Mouse (Mus musculus): ENCODE measurements around the gene Clock. TPM values are rescaled to one million over a fixed set of nuclear protein-coding genes. Genes with fewer than 3 reads are reported as not detected.

Gene Clock
- total RNA-seq, 2 experiments from 2014 or later = 42.5 to 43.2 TPM

DNA sequence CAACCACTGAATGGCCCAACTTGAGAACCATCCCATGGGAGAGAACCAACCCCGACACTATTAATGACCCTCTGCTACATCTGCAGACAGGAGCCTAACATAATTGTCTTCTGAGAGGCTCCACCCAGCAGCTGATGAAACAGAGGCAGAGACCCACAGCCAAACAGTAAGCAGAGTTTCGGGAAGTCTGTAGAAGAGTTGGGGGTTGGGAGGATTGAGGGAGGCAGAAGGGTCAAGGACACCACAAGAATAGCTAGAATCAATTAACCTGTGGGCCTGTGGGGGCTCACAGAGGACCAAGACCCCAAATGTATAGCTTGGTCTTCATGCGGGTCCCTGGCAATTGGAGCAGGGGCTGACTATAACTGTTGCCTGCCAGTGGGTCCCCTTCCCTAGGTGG is 16.3 kb downstream of the Clock start:
- intact Hi-C loops (cut with DNase I) = no loop called here
- DNase-seq (ENCODE audit: extremely low spot score in 1 of 2, low spot score in 2 of 2) = no peak

DNA sequence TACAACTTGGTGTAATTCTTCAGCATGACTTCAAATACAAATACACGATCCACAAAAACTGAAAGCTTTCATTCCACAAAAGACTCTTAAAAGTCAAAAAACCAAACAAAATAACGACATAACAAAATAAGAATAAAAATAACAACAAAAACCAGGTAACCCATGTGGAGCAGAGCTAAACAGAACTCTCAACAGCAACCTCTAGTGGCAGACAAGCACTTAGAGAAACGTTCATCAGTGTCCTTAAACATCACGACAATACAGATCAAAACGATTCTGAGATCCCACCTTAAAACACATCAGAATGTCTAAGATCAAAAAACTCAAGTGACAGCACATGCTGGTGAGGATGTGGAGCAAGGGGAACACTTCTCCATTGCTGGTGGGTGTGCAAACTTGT is 17.5 kb downstream of the Clock start:
- intact Hi-C loops (cut with DNase I) = no loop called here
- DNase-seq (ENCODE audit: extremely low spot score in 1 of 2, low spot score in 2 of 2) = no peak

DNA sequence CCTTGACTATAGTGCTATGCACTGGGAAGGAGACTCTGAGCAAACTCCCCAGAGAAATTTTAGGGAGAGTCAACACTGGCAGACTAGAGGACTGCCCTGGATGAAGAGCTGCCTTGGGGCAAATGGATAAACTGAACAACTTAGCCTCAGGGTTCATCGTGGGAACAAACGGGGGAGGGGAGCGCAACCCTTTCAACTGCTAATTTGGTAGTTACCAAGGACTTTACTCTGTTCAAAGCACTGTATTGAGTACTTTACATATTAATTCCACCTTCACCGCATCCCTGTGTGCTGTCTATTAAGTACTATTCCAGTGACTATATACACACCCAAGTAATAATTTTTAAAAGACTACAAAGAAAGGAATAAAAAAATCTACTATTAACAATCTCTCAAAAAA is 18.9 kb downstream of the Clock start:
- no peak for DNase-seq (ENCODE audit: extremely low spot score in 1 of 2, low spot score in 2 of 2)
- intact Hi-C loops (cut with DNase I) = no loop called here

DNA sequence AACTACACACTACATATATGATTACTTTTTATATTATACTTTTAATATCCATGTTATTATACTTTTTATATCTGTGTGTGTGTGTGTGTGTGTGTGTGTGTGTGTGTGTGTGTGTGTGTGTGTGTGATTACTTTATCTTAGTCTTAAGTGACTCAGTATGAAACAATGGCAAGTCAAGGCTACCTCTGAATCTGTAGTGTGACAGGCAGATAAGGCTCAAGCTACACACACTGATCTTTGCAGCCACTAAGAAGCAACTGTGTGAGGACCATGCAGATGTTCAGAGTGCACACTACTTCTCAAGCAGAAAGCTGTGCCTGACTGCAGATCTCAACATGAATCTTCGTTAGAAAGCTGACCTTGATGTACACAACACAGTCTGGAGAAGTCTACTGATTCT is 20.7 kb downstream of the Clock start:
- DNase-seq (ENCODE audit: extremely low spot score in 1 of 2, low spot score in 2 of 2) = no peak
- intact Hi-C loops (cut with DNase I) = no loop called here

DNA sequence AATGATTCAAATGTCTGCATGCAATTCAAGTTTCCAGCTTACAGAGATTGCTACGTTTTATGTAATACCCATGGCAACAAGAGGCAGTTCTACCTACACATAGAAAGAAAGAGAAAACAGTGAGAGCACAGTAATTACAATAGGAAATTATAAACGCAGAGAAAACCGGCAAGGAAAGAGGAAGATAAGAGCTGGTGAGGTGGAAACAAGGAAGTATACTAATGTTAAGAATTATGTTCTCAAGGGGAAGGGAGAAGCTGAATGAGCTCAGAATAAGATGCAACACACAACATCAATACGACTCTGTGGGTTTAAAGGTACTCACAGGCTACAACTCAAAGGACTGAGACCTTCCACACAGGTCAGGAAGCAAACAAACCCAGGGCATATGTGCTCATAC is 29.6 kb downstream of the Clock start:
- no peak for DNase-seq (ENCODE audit: extremely low spot score in 1 of 2, low spot score in 2 of 2)
- intact Hi-C loops (cut with DNase I) = no loop called here

DNA sequence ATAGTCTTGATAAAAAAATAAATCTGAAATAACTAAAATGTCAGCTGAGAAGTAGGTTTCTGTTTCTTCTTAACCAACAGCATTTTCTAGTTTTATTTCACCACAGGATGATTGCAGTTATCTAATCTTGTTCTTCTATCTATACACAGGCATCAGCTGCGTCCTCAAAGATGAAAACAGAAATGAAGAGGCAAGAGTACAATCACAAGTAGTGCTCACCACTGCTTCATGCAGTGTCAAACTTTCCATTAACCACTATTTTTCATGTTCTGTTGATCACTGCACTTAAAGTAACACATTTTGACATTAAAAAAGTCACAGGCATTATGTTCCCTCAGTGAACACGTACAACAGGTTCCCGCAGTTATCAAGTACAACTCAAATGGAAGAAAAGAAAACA is 53.6 kb downstream of the Clock start:
- no peak for DNase-seq (ENCODE audit: extremely low spot score in 1 of 2, low spot score in 2 of 2)
- intact Hi-C loops (cut with DNase I) = no loop called here

DNA sequence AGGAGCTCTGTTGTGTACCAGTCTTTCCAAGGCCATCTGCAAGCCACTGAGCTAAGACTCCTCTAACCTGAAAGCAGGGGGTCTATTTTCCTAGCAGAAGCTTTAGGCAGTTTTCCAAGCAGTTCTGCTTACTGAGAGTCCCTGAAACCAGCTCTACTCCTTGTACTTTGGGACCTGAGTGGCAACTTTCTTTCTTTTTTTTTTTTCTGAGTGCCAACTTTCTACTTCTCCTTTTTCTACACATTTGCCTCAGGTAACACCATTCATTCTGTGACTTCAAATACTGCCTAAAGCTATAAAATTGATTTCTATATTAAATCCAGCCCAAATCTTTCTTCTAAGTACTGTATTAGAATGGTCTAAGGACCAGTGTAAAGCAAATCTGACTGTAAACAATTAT is 58.1 kb downstream of the Clock start:
- no peak for DNase-seq (ENCODE audit: extremely low spot score in 1 of 2, low spot score in 2 of 2)
- intact Hi-C loops (cut with DNase I) = loop anchor here (10.0 kb wide), 1 partner anchor 298 kb away; no protein-coding TSS in a partner anchor

DNA sequence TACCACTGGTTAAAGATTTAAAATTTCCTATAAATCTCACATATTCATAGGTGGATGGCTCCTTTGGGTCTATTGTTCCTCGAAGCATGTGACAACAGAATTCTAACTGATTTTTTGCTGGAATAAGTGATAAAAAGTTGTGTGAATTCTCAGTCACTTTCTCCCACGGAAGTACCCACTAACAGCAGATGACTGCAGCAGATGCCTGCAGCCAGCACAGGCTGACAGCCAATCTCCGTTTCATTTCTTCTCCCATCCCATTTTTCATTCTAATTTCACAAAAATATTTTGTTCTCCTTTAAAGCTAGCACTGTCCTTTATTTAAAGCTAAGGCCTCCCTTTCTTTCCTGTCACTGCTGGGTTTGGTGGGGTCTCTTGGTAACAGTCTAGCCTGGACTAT is 59.2 kb downstream of the Clock start:
- intact Hi-C loops (cut with DNase I) = loop anchor here (10.0 kb wide), 1 partner anchor 299 kb away; no protein-coding TSS in a partner anchor
- DNase-seq (ENCODE audit: extremely low spot score in 1 of 2, low spot score in 2 of 2) = peak in 1 of 2 experiments; percentile 11

DNA sequence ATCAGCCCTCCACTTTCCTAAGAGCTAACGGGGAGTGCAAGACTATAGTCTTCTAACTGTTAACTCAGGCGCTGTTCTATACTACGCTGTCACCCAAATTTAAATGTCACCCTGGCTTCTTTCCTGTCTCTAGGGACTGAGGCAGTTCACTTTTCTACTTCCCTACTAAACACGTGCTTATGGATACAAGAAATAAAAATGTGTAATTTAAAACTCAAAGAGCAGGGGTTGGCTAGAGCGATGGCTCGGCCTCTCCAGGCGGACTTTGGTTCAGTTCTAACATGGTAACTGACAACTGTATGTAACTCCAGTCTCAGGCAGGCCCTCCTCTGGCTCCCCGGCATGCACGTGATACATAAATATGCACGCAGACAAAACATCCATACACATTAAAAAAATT is 60.2 kb downstream of the Clock start:
- intact Hi-C loops (cut with DNase I) = loop anchor here (10.0 kb wide), 1 partner anchor 300 kb away; no protein-coding TSS in a partner anchor
- no peak for DNase-seq (ENCODE audit: extremely low spot score in 1 of 2, low spot score in 2 of 2)

DNA sequence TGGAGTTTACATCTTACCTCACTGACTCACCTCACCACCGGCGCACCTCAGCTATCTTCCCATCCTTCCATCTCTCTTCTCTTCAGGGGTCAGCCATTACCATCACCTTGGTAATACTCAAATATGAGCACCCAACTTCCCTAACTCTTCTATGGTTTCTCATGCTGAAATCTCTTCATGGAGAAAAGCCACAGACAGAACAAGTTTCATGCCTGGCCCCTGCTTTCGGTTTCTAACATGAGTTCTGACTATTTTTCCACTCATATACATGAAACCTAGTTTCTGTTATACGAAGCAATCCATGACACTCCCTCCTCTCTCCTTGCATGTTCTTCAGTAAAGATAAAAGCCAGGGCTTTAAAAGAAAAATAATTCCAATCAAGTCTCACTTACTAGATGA is 60.7 kb downstream of the Clock start:
- intact Hi-C loops (cut with DNase I) = loop anchor here (10.0 kb wide), 1 partner anchor 301 kb away; no protein-coding TSS in a partner anchor
- no peak for DNase-seq (ENCODE audit: extremely low spot score in 1 of 2, low spot score in 2 of 2)

DNA sequence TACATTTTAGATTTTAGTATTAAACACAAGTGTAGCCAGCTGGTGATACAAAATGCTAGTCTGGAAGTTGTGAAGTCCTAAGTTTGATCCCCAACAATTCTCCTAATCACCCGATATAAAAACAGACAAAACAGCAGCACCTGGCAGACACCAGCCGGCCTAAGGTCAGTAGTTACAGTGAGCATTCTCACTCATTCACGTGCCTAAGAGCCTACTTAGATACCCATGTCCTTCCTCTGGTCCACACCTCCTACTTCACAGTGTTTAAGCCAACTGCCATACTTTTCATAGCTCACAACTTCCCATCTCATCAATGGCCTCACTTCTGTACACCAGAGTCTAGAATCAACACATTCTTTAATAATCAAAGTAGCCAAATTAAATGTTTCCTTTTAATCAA is 61.3 kb downstream of the Clock start:
- DNase-seq (ENCODE audit: extremely low spot score in 1 of 2, low spot score in 2 of 2) = no peak
- intact Hi-C loops (cut with DNase I) = loop anchor here (10.0 kb wide), 1 partner anchor 302 kb away; no protein-coding TSS in a partner anchor

DNA sequence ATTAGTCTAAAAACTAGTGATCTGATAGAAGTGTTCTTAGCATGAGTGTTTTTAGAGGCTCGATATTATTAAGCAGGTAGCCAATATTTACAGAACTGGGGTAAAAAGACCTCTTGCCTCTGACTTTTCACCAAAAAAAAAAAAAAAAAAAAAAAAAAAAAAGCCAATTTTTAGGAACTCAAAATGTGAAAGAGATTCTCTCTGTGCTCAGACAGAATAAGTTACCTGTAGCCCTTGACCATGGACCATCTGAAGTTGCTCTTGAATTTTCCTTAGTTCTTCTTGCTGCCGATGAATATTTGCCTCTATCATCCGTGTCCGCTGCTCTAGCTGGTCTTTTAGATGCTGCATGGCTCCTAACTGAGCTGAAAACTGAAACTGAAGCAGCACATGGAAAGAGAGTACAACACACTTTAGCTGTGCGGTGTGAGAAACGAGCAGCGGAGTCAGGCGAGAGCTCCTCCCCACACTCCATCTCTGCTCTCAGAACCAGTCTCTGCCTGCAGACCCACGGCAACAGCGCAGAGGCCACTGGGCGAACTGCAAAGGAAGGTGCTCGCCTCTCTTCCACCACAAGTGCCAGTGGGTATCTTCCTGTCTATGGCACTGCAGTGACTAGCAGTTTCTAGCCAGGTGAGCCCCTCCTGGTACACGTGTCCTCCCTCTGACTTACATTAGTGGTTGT is 73.3 kb downstream of the Clock start:
- intact Hi-C loops (cut with DNase I) = no loop called here
- DNase-seq (ENCODE audit: extremely low spot score in 1 of 2, low spot score in 2 of 2) = no peak

DNA sequence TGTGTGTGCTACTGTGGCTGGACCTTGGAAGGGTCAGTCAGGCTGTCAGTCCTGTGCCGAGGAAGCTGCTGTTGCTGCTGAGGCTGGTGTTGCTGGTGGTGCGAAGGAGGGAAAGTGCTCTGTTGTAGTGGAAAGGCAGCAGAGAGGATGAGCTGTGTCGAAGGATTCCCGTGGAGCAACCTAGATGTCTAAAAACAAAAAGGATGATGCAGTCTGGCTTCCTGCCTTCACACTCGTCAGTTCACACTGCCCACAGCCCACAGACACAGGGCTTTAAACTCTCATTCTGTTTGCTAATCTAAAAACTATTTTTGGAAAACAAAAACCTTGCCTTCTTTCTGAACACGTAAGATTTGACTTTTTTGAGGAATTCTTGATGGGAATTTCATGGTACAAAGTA is 87.9 kb downstream of the Clock start:
- no peak for DNase-seq (ENCODE audit: extremely low spot score in 1 of 2, low spot score in 2 of 2)
- intact Hi-C loops (cut with DNase I) = no loop called here

DNA sequence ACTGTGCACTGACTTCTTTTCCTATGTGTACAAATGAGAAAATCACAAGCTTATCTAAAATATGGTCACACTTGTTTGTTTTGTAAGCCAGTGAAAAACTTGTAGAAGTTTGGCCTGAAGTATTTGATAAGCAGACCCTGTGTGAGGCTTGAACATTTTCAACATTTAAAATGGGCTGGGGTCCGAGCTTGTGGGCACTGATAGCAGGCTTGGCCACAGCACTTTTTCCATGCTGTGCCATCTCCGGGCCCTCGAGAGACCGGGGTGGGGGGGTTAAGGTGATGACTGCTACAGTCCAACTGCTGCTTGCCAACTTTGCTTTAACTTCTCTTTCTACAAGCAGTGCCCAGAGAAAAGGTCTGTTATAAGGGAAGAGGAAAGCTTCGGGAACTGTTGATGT is 96.5 kb downstream of the Clock start:
- no peak for DNase-seq (ENCODE audit: extremely low spot score in 1 of 2, low spot score in 2 of 2)
- intact Hi-C loops (cut with DNase I) = no loop called here

DNA sequence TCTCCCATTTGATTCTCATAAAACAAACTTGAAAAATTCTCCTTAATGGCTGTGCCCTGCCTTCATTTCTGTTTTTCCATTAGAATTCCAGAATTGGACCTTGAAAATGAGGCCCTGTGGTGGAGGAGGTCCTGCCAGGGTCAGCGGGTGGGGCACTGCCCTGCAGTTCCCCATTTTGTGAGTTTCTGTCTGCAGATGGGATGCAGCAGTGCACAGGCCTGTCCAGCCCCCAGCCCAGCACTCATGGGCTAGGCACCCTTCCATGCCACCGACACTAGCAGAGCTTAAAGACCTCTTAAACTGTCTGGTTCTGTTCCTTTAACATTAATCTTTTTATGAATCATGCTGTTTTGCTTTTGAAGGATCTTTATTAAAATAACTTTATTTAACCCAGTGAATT is 98.7 kb downstream of the Clock start:
- DNase-seq (ENCODE audit: extremely low spot score in 1 of 2, low spot score in 2 of 2) = no peak
- intact Hi-C loops (cut with DNase I) = no loop called here

DNA sequence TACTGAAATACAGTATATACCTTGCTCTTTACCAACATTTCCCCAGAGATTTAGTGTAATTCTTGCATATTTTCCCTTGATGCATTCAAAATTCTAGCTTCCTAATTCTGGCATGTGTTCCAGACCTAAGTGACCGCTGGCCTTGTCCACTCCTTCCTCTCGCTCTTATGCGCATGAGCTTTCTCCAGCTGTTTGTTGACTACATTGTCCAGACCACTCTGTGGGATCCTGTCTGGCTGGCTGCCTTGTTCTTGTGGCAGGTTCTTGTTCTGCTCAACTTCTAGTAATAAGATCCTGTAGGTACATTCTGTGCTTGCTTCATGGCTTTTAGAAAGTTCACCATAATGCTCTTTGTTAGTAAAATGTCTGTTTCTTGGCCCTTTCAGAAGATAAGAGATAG is 101.4 kb downstream of the Clock start:
- intact Hi-C loops (cut with DNase I) = no loop called here
- no peak for DNase-seq (ENCODE audit: extremely low spot score in 1 of 2, low spot score in 2 of 2)

DNA sequence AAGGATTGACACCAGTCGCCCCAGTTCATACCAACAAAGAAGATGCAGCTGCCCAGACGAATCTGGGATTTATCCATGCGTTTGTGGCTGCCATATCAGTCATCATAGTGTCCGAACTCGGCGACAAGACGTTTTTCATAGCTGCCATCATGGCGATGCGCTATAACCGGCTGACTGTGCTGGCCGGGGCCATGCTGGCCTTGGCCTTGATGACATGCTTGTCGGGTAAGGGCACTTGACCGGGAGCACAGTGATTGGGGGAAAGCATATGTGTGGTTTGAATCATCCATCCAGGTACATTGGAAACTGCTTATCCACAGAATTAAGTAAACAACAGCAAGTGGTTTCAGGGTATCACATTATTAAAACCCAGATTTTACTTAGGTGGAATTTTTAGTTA is 105.2 kb downstream of the Clock start:
- DNase-seq (ENCODE audit: extremely low spot score in 1 of 2, low spot score in 2 of 2) = no peak
- intact Hi-C loops (cut with DNase I) = no loop called here

DNA sequence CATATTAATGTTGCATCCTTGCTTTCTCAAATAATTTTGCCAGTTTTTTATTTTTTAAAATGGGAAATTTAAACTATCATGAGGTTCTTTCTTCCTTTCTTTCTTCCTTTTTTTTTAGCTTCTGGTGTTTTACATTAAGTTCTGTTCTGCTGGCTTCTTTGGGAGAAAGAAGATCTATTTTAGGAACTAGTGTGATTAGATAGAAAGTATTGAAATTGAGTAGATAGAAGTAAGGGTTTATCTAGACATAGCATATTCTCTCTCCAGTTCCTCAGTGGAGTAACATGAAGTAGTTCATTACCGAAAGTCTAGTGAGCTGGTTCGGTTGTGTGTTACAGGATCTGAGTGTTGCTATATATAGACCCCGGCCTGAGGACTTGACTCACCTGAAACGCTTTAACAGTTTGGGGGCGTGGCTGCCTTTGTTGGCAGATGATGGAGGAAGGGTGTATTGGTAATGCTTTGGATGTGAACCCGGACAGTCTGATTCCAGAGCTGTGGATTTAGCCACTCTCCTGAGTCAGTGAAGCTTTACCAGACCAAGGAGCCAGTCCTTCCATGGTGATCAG is 110.1 kb downstream of the Clock start:
- DNase-seq (ENCODE audit: extremely low spot score in 1 of 2, low spot score in 2 of 2) = no peak
- intact Hi-C loops (cut with DNase I) = no loop called here

DNA sequence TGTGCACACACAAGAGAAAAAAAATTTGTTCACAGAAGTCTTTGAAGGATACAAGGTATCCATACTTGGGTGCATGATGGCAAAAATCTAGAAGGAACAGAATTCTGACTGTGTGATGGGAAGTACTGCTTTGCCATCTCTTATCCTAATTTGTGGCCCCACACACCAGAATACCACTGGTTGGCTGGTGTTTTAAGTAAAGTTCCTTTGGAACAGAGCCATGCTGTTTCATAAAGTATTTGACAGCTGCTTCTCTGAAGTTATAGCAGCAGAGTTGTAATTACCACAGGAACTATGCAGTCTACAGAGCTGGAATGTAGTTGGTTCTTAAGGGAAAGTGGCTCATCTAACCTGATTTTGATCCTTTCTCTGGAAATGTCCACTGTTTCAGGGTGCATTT is 111.5 kb downstream of the Clock start:
- intact Hi-C loops (cut with DNase I) = no loop called here
- no peak for DNase-seq (ENCODE audit: extremely low spot score in 1 of 2, low spot score in 2 of 2)

DNA sequence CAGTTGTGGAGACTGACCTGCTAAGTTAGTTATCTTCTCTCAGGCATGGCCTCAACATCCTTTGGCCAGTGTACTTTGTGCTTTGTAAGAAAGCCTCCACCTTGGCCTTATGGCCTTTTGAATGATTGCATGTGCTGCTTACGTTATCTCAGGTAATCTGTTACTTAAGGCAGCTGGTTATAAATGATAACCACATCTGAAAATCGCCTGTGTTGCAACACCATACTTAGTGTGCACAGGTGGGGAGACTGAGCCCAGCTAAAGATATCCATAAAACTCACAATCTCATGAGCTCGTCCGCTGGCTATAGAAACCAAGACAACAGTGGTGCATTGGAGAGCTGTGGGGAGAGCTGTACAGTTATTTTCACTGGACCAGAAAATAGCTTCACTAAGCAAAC is 114.0 kb downstream of the Clock start:
- no peak for DNase-seq (ENCODE audit: extremely low spot score in 1 of 2, low spot score in 2 of 2)
- intact Hi-C loops (cut with DNase I) = no loop called here

DNA sequence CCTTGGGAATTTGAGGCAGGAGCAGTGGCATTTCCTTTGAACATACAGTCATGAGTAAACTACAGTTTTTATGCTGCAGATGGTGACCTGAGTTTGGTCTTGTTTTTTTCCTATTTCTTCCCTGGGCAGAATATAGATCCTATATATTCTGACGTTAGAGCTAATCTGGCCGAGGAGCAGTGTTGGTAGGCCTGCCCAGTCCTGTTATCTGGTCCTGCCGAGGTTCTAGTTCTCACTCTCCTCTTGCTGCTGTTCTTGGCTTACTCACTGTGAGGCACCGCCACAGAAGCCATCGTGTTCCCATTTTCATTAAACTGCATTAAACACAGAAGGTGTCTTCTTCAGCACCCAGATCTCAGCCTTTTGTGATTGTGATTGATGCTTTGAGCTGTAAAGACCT is 116.7 kb downstream of the Clock start:
- no peak for DNase-seq (ENCODE audit: extremely low spot score in 1 of 2, low spot score in 2 of 2)
- intact Hi-C loops (cut with DNase I) = no loop called here
